Mouse (Mus musculus) monocyte, adult 5-6 weeks (primary cell): ENCODE data around the gene Cbl. TPM values are rescaled to one million over a fixed set of nuclear protein-coding genes. Genes with fewer than 3 reads are reported as not detected.
A peak's percentile ranks its signal among the peaks of the same experiment; 100 is the strongest.

ENCODE experiments used
- ATAC-seq: fragments of 153-309, 156-312 bp; replicated peaks from 2 replicates; pipeline ENCODE4 v1.8.0; 2017; ENCODE audit warnings: mild to moderate bottlenecking; ENCODE audit not compliant: low TSS enrichment, insufficient number of reproducible peaks, severe bottlenecking, poor library complexity, low FRiP score
- total RNA-seq: library from RNA; stranded (forward); fragments of 200-1000, 200-491, 200-594 nt; gene quantifications from 3 replicates; pipeline ENCODE4 v1.2.3, GENCODE M21; 2017

Cbl gene
- total RNA-seq, 1 experiment from 2014 or later = 47.1 TPM

GRCm38 (mm10) chr9:44243621-44244020 is 9.8 kb upstream of the Cbl start:
- no peak for ATAC-seq

- ATAC-seq = no peak
Observed at GRCm38 (mm10) chr9:44241418-44241817, 7.6 kb upstream of the Cbl start.

- ATAC-seq = no peak
Observed at GRCm38 (mm10) chr9:44240911-44241310, 7.1 kb upstream of the Cbl start.

- no peak for ATAC-seq
Observed at GRCm38 (mm10) chr9:44240399-44240798, 6.5 kb upstream of the Cbl start, which contains the start of gene Ccdc153. TSS of gene Ccdc153 (plus strand) at chr9:44240676.

- ATAC-seq = 0 out of 2 replicates have a peak, but pooled peaks have one; percentile 29
Observed at GRCm38 (mm10) chr9:44239447-44239846, 5.6 kb upstream of the Cbl start.

- ATAC-seq = no peak
Observed at GRCm38 (mm10) chr9:44238501-44239190, 4.8 kb upstream of the Cbl start.

- ATAC-seq = no peak
Observed at GRCm38 (mm10) chr9:44237128-44237527, 3.3 kb upstream of the Cbl start.

GRCm38 (mm10) chr9:44236601-44237000 is 2.8 kb upstream of the Cbl start:
- no peak for ATAC-seq

- peak; percentile 68 for ATAC-seq
Observed at GRCm38 (mm10) chr9:44234479-44235427, 904 bp upstream of the Cbl start.

GRCm38 (mm10) chr9:44233021-44233801 is 638 bp downstream of the Cbl start:
- ATAC-seq = no peak

GRCm38 (mm10) chr9:44231609-44232008 is 2.2 kb downstream of the Cbl start:
- ATAC-seq = no peak

GRCm38 (mm10) chr9:44225993-44226392 is 7.9 kb downstream of the Cbl start:
- no peak for ATAC-seq

- peak; percentile 47 for ATAC-seq
Observed at GRCm38 (mm10) chr9:44213538-44213937, 20.3 kb downstream of the Cbl start.

GRCm38 (mm10) chr9:44212406-44212805 is 21.4 kb downstream of the Cbl start:
- no peak for ATAC-seq

GRCm38 (mm10) chr9:44209416-44209815 is 24.4 kb downstream of the Cbl start:
- no peak for ATAC-seq

- no peak for ATAC-seq
Observed at GRCm38 (mm10) chr9:44207840-44208239, 26.0 kb downstream of the Cbl start.

GRCm38 (mm10) chr9:44200458-44200857 is 33.4 kb downstream of the Cbl start:
- no peak for ATAC-seq

GRCm38 (mm10) chr9:44199580-44199979 is 34.3 kb downstream of the Cbl start:
- ATAC-seq = no peak

- ATAC-seq = no peak
Observed at GRCm38 (mm10) chr9:44199166-44199565, 34.7 kb downstream of the Cbl start.
